ENCODE assay signal across 23 mouse cellular contexts in the genomic region with DNA sequence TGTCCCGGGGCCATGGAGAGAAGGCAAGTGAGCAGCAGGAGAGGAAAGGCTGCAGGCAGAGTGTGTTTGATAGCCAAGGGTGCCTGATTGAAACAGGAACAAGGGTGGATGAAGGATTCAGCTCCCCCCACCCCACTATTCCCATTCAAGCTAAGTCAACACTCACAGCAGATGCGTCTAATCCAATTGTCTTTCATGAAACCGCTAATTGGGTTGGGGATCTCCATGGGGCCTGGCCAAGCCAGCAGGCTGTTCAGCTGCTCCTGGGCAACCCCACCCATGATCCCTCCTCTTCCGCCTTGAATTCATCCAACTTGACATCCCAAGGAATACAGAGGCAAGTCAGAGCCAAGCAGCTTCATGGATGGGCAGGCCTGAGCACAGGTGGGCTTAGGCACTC.
A peak's percentile ranks its signal among the peaks of the same experiment; 100 is the strongest.
DNase-seq lines count a peak whose midpoint lies in the region; ATAC-seq and TF ChIP-seq lines count a peak whose summit lies in the region.
"Had no signal": no experiment of that assay in that cellular context is flagged by ENCODE, and none has a peak within 500 bp of the region (broad histone marks: within the 10 kb centered on the region; RNA-seq: fewer than 3 reads in every experiment).

No protein-coding gene starts in this region.

- H3K9ac ChIP-seq in forebrain, embryonic 11.5 days (ENCODE audit: low read length) = no peak overlapping the region
- no peak overlapping the region for H3K9ac ChIP-seq in forebrain, embryonic 15.5 days (replicated peaks)
- H3K9ac ChIP-seq in midbrain, postnatal 0 days (replicated peaks; ENCODE audit: low read length, poor library complexity, severe bottlenecking) = no peak overlapping the region
- H3K9ac ChIP-seq in midbrain, embryonic 11.5 days (ENCODE audit: low read length) = no peak overlapping the region
- H3K9ac ChIP-seq: hindbrain, embryonic 12.5 days had no signal

- no peak overlapping the region for H3K4me2 ChIP-seq in forebrain, embryonic 11.5 days (ENCODE audit: low read depth, low read length, severe bottlenecking)
- H3K4me2 ChIP-seq in forebrain, embryonic 15.5 days (replicated peaks) = no peak overlapping the region
- no peak overlapping the region for H3K4me2 ChIP-seq in midbrain, postnatal 0 days (ENCODE audit: low read depth, low read length, poor library complexity, severe bottlenecking)
- H3K4me2 ChIP-seq in midbrain, embryonic 11.5 days = no peak overlapping the region
- H3K4me2 ChIP-seq: heart, embryonic 11.5 days; hindbrain, embryonic 12.5 days had no signal

- peak; percentile 36 for DNase-seq in forebrain, embryonic 11.5 days (ENCODE audit: low spot score)
- DNase-seq in midbrain, postnatal 0 days (ENCODE audit: low spot score) = peak; percentile 60
- DNase-seq in midbrain, embryonic 11.5 days (ENCODE audit: low spot score, missing footprints) = no peak
- DNase-seq in brain, embryonic 14.5 days (ENCODE audit: low read depth) = peak; percentile 53
- DNase-seq in frontal cortex, adult 2 months (ENCODE audit: extremely low spot score in 1 of 2, low spot score in 1 of 2) = no peak
- no peak for DNase-seq in layer of hippocampus, adult 8-10 months (ENCODE audit: low spot score in 2 of 2)
- DNase-seq: adrenal gland, postnatal 10 days; adrenal gland, postnatal 36 days; B cell, adult 2 months; cerebellum, adult 11 months; cerebellum, adult 2 months; cerebellum, adult 9-11 months; gastrocnemius, adult 2 months; gastrocnemius, postnatal 14 days had no signal

- peaks cover 2% of the 10 kb centered on the region; the same call in 1 of the 2 replicates for H3K27me3 ChIP-seq in forebrain, embryonic 11.5 days (ENCODE audit: control insufficient read depth, insufficient read depth, low read length)
- H3K27me3 ChIP-seq in forebrain, embryonic 15.5 days = 0 out of 2 replicates have a peak, but pooled peaks cover under 1% of the 10 kb centered on the region
- no peaks in the 10 kb centered on the region for H3K27me3 ChIP-seq in midbrain, postnatal 0 days (ENCODE audit: insufficient read depth, low read length)
- 0 out of 2 replicates have a peak, but pooled peaks cover 2% of the 10 kb centered on the region for H3K27me3 ChIP-seq in midbrain, embryonic 11.5 days (ENCODE audit: control insufficient read depth, insufficient read depth, low read length)

- H3K4me1 ChIP-seq in forebrain, embryonic 11.5 days (replicated peaks; ENCODE audit: control insufficient read depth, insufficient read depth, low read length) = no peaks in the 10 kb centered on the region
- no peaks in the 10 kb centered on the region for H3K4me1 ChIP-seq in forebrain, embryonic 15.5 days
- no peaks in the 10 kb centered on the region for H3K4me1 ChIP-seq in midbrain, postnatal 0 days (ENCODE audit: insufficient read depth, low read length)
- H3K4me1 ChIP-seq in midbrain, embryonic 11.5 days (ENCODE audit: control insufficient read depth, insufficient read depth, low read length) = no peaks in the 10 kb centered on the region
- H3K4me1 ChIP-seq: hindbrain, embryonic 12.5 days had no signal

- H3K36me3 ChIP-seq in forebrain, embryonic 11.5 days (ENCODE audit: control insufficient read depth, insufficient read depth, low read length) = no peaks in the 10 kb centered on the region
- H3K36me3 ChIP-seq in forebrain, embryonic 15.5 days = no peaks in the 10 kb centered on the region
- no peaks in the 10 kb centered on the region for H3K36me3 ChIP-seq in midbrain, postnatal 0 days (ENCODE audit: insufficient read depth, low read length)
- H3K36me3 ChIP-seq in midbrain, embryonic 11.5 days (ENCODE audit: control insufficient read depth, insufficient read depth, low read length) = no peaks in the 10 kb centered on the region
- H3K36me3 ChIP-seq: forebrain, embryonic 10.5 days; G1E; hindbrain, embryonic 12.5 days had no signal

- H3K27ac ChIP-seq in forebrain, embryonic 11.5 days (ENCODE audit: low read depth, low read length) = no peak overlapping the region
- no peak overlapping the region for H3K27ac ChIP-seq in forebrain, embryonic 15.5 days (replicated peaks)
- H3K27ac ChIP-seq in midbrain, postnatal 0 days (ENCODE audit: low read depth, low read length) = no peak overlapping the region
- H3K27ac ChIP-seq in midbrain, embryonic 11.5 days (ENCODE audit: low read depth, low read length) = no peak overlapping the region
- H3K27ac ChIP-seq: forebrain, embryonic 10.5 days; gastrocnemius, adult 2 months; hindbrain, embryonic 12.5 days had no signal

- no peak for TF ChIP-seq POLR2A in brain, embryonic 14.5 days (IDR thresholded peaks at IDR 0.05; ENCODE audit: borderline replicate concordance, extremely low read depth, insufficient read depth, insufficient read length, poor library complexity, severe bottlenecking)

- WGBS in forebrain, embryonic 11.5 days = 38% methylated on average over 4 of the region's 4 CpGs
- 27% methylated on average over 4 of the region's 4 CpGs for WGBS in forebrain, embryonic 15.5 days
- 37% methylated on average over 4 of the region's 4 CpGs for WGBS in midbrain, postnatal 0 days
- WGBS in midbrain, embryonic 11.5 days = 41% methylated on average over 4 of the region's 4 CpGs

- no peak for ATAC-seq in forebrain, embryonic 11.5 days (replicated peaks; ENCODE audit: low FRiP score)
- ATAC-seq in forebrain, embryonic 15.5 days (replicated peaks) = no peak
- ATAC-seq in midbrain, postnatal 0 days (ENCODE audit: low FRiP score) = no peak
- ATAC-seq in midbrain, embryonic 11.5 days (ENCODE audit: low FRiP score) = no peak
- ATAC-seq: forebrain, embryonic 14.5 days; hindbrain, embryonic 16.5 days; inflammation-experienced regulatory T-cells, adult 6 months; intestine, embryonic 16.5 days had no signal

- H3K4me3 ChIP-seq in forebrain, embryonic 11.5 days (ENCODE audit: low read depth, low read length) = no peak overlapping the region
- no peak overlapping the region for H3K4me3 ChIP-seq in forebrain, embryonic 15.5 days
- H3K4me3 ChIP-seq in midbrain, postnatal 0 days (ENCODE audit: low read depth, low read length) = no peak overlapping the region
- H3K4me3 ChIP-seq in midbrain, embryonic 11.5 days (ENCODE audit: low read depth, low read length) = no peak overlapping the region
- H3K4me3 ChIP-seq: forebrain, embryonic 10.5 days; gastrocnemius, adult 2 months; hindbrain, embryonic 12.5 days had no signal

- H3K9me3 ChIP-seq in forebrain, embryonic 11.5 days (ENCODE audit: control insufficient read depth, low read length) = no peaks in the 10 kb centered on the region
- no peaks in the 10 kb centered on the region for H3K9me3 ChIP-seq in forebrain, embryonic 15.5 days
- no peaks in the 10 kb centered on the region for H3K9me3 ChIP-seq in midbrain, postnatal 0 days (ENCODE audit: low read length)
- no peaks in the 10 kb centered on the region for H3K9me3 ChIP-seq in midbrain, embryonic 11.5 days (ENCODE audit: control insufficient read depth, low read length)
- H3K9me3 ChIP-seq: forebrain, embryonic 10.5 days; hindbrain, embryonic 12.5 days had no signal

- TF ChIP-seq CTCF in midbrain, postnatal 0 days (IDR thresholded peaks at IDR 0.05) = no peak
- no peak for TF ChIP-seq CTCF in brain, embryonic 14.5 days (IDR thresholded peaks at IDR 0.05; ENCODE audit: borderline replicate concordance, extremely low read depth, insufficient read depth, insufficient read length)

Comparison
In these comparisons a context has a peak if more than half of its experiments do, and no peak if none do; other contexts are left out.
1. DNase-seq: peak in forebrain, embryonic 11.5 days (single experiment), midbrain, postnatal 0 days (single experiment) and brain, embryonic 14.5 days (single experiment); none in midbrain, embryonic 11.5 days (single experiment), frontal cortex, adult 2 months (0 of 2) and layer of hippocampus, adult 8-10 months (0 of 2).